Mouse (Mus musculus): ENCODE data around the gene Polr3c.

DNA sequence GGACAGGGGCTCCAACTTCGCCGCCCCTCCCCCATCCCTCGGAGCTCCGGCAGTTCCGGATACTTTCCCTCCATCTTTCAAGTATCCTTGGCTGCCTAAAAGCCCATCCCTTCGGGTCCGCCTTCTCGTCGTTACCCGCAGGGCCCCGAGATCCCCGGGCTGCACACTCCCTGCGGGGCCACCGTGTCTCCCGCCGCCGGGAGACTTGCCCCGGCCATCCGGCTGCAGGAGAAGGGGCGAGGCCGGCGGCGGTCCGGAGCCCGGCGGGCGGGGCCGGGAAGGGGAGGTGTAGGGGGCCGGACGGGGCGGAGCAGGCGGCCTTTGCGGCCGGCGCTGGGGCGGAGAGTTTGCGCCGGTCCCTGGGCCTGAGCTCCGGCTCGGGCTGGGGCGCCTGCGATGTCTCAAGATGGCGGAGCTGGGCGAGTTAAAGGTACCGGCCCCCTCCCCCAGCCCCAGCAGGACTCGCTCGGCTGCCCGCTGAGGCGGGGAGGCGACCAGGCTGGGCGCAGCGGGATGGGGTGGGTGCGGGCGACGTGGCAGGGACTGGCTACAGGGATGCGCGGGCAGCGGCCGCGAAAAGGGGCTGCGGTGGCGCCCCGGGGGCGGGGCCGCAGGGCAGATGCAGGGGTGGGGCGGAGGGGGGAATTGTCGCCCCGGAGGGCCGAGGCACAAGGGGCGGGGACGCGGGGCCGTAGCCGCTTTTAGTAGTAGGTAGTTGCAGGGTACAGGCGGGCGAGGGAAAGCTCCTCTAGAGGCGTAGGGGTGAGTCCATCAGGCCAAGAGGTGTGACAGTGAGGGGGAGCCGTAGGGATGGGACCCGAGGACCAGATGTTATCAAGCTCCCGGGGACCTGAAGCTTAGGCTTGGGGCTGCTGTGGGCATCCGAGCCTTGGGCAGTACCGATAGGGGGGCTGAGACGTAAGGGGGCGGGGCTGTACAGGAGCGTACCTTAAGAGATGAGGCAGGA, 30.4 kb downstream of the Polr3c start:
- no peak for TF ChIP-seq FLI1 (IDR thresholded peaks at IDR 0.05; ENCODE audit: low read length)
- no peak for TF ChIP-seq GATA1 (IDR thresholded peaks at IDR 0.05; ENCODE audit: borderline replicate concordance, low read length)

All from megakaryocyte, embryonic 14.5 days (primary cell).